Mouse (Mus musculus) lung, postnatal 0 days (tissue): Measurements from ENCODE around the gene Kif3c. TPM values are rescaled to one million over a fixed set of nuclear protein-coding genes. Genes with fewer than 3 reads are reported as not detected.
"Not testable (repeated sequence)": the region's sequence is repeated elsewhere in the genome, so short reads cannot be mapped to it uniquely, and the experiment has no call there.

ENCODE experiments used
- ATAC-seq: fragments of 200-750 bp; cut with Nextera tagmentation; 2 replicates; pipeline ENCODE4 v1.8.0; 2017; ENCODE audit warnings: moderate library complexity
- DNase-seq: peaks from one replicate; pipeline ENCODE4 v3.0.0-alpha.2; 2016; ENCODE audit warnings: low spot score
- H3K27ac ChIP-seq: fragments of 300-500 bp; sonication (generic); 2 replicates; pipeline ENCODE4 v1.5.1; 2014; ENCODE audit warnings: antibody characterized with exemption, mild to moderate bottlenecking, low read length, mixed read lengths
- H3K27me3 ChIP-seq: fragments of 300-500 bp; sonication (generic); replicated peaks from 2 replicates; pipeline ENCODE4 v1.6.1; 2014; ENCODE audit warnings: low read length, mixed read lengths; ENCODE audit not compliant: insufficient read depth
- H3K36me3 ChIP-seq: fragments of 300-500 bp; sonication (generic); 2 replicates; pipeline ENCODE4 v1.6.1; 2014; ENCODE audit warnings: low read length, mixed read lengths; ENCODE audit not compliant: insufficient read depth
- H3K4me1 ChIP-seq: fragments of 300-500 bp; sonication (generic); 2 replicates; pipeline ENCODE4 v1.6.1; 2014; ENCODE audit warnings: antibody characterized with exemption, low read depth, low read length, mixed read lengths; ENCODE audit not compliant: insufficient read depth
- H3K4me2 ChIP-seq: fragments of 300-500 bp; sonication (generic); replicated peaks from 2 replicates; pipeline ENCODE4 v1.6.1; 2014; ENCODE audit warnings: low read depth, mild to moderate bottlenecking, low read length, moderate library complexity, mixed read lengths
- H3K4me3 ChIP-seq: fragments of 300-500 bp; sonication (generic); 2 replicates; pipeline ENCODE4 v1.5.1; 2014; ENCODE audit warnings: low read depth, low read length
- H3K9ac ChIP-seq: fragments of 300-500 bp; sonication (generic); replicated peaks from 2 replicates; pipeline ENCODE4 v1.6.1; 2014; ENCODE audit warnings: low read depth, mild to moderate bottlenecking
- H3K9me3 ChIP-seq: fragments of 300-500 bp; sonication (generic); 2 replicates; pipeline ENCODE4 v1.6.1; 2016; ENCODE audit warnings: low read length, mixed read lengths
- CTCF ChIP-seq: IDR thresholded peaks from 2 replicates; pipeline ENCODE4 v1.5.1; 2016; ENCODE audit warnings: antibody characterized with exemption, mild to moderate bottlenecking
- EP300 ChIP-seq: IDR thresholded peaks from 2 replicates; pipeline ENCODE4 v1.6.1; 2016; ENCODE audit warnings: antibody characterized with exemption, mild to moderate bottlenecking, control low read depth
- WGBS: fragments of 180-500 bp; shearing (Covaris S2); extraction: QIAGEN DNeasy Blood & Tissue Kit; methylation state at CpG from one replicate; pipeline ENCODE4 v1.1.7; 2014; 5-methylcytosine and 5-hydroxymethylcytosine counted together
- polyA plus RNA-seq: library from polyadenylated mRNA; unstranded; fragments of >200 nt; fragmentation: Nextera tagmentation; extraction: Ambion mirVana; gene quantifications from 2 replicates; pipeline ENCODE4 v1.2.1, GENCODE M21; 2015

Kif3c gene
- polyA plus RNA-seq, 1 experiment from 2014 or later: 5.6 TPM

DNA sequence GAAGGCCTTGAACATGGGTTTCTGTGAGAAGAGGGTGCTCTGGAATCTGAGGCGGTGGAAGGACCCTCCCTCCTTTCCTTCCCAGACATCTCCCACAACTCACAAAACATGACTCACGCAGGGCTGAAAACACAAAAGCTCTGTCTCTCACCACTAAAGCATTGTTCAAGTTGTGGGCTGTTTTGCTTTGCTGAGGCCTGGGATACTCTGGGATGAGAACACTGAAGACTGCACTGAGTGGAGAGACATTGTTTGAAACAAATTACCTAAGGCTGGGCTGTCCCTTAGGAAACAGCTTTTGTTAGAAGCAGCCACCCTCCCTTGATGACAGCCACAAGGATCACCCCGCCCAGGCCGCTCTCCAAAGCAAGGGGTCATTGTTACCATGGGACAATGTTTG, 28.2 kb downstream of the Kif3c start:
- H3K9ac ChIP-seq: no peak overlapping the region
- TF ChIP-seq CTCF (no peak), EP300 (no peak)
- WGBS: 83% methylated on average over 4 of the region's 4 CpGs

DNA sequence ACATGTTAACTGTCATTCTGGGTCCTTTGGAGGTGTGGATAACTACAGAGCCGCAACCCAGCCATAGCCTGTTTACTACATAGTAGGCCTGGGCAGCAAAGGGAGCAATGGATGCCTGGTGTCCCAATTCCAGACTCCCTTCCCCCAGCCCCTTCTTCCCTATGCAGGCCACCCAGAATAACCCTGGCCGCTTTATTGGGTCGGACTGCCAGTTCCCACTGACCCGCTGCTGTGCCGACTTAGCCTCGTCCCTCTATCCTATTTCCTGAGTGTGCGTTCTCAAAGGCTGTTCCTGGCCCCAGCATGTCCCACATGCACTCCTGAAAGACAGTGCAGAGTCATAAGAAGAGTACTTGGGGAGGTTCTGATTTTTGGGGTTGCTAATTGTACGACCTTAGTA, 32.0 kb downstream of the Kif3c start:
- DNase-seq (no peak), ATAC-seq (no peak)
- no peak overlapping the region for H3K27ac ChIP-seq
- no peaks in the 10 kb centered on the region for H3K9me3 ChIP-seq
- no peak overlapping the region for H3K4me2 ChIP-seq
- TF ChIP-seq EP300 (no peak), CTCF (no peak)
- H3K9ac ChIP-seq: no peak overlapping the region
- WGBS: 92% methylated on average over 8 of the region's 8 CpGs
- H3K4me1 ChIP-seq: no peaks in the 10 kb centered on the region
- H3K27me3 ChIP-seq: no peaks in the 10 kb centered on the region
- no peaks in the 10 kb centered on the region for H3K36me3 ChIP-seq
- no peak overlapping the region for H3K4me3 ChIP-seq

More for the DNA sequence above, 28.2 kb downstream of the Kif3c start:
- Histone ChIP-seq H3K36me3 (peaks cover 12% of the 10 kb centered on the region; the same call in 1 of the 2 replicates), H3K4me2 (no peak overlapping the region), H3K27ac (no peak overlapping the region), H3K27me3 (no peaks in the 10 kb centered on the region), H3K4me3 (no peak overlapping the region), H3K4me1 (no peaks in the 10 kb centered on the region), H3K9me3 (no peaks in the 10 kb centered on the region)
- DNase-seq (no peak), ATAC-seq (no peak)

DNA sequence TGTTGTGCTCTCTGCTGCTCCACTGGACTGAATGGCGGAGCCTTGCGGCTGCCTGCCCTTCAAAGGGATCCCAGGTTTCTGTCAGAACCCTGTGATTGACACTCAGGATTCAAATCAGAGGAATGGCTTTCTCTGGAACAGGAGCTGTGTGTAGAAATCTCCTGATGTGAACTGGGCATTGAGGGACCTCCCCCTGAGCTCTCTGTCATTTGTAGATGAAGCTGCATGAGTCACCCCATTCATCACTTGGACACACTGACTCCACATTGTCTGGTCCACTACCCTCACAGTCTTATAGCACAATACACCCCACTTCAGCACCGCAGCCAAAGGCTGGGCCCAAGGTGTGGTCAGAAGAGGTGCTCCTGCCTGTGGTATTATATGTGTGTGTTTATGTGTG, 40.7 kb downstream of the Kif3c start:
- H3K27ac ChIP-seq, H3K4me3 ChIP-seq, H3K4me2 ChIP-seq, H3K4me1 ChIP-seq, H3K36me3 ChIP-seq, ATAC-seq, H3K27me3 ChIP-seq, H3K9ac ChIP-seq, DNase-seq, H3K9me3 ChIP-seq: not testable (repeated sequence)
- 90% methylated on average over 3 of the region's 3 CpGs for WGBS

DNA sequence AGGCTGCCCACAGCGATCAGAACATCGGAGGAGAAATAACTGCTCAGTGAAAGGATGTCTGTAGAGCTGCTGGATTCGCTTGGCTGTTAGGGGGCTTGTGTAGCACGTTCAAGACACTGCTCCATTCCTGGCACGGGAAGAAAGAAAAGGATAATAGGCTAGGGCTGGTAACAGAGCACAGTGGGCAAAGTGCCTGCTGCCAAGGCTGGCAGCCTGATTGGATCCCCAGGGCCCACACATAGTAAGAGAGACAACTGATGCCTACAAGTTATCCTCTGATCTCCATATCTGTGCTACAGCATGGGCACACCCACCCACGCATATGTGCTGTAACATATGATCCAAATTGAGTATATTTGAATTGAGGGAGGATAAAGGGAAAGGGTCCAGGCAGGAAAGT, 41.7 kb downstream of the Kif3c start:
- no peaks in the 10 kb centered on the region for H3K27me3 ChIP-seq
- H3K27ac ChIP-seq: no peak overlapping the region
- H3K9me3 ChIP-seq: no peaks in the 10 kb centered on the region
- DNase-seq: no peak
- no peak for TF ChIP-seq CTCF
- no peak for TF ChIP-seq EP300
- no peak overlapping the region for H3K4me2 ChIP-seq
- no peak overlapping the region for H3K9ac ChIP-seq
- 81% methylated on average over 6 of the region's 6 CpGs for WGBS
- no peak for ATAC-seq
- no peaks in the 10 kb centered on the region for H3K4me1 ChIP-seq
- no peaks in the 10 kb centered on the region for H3K36me3 ChIP-seq
- H3K4me3 ChIP-seq: no peak overlapping the region

DNA sequence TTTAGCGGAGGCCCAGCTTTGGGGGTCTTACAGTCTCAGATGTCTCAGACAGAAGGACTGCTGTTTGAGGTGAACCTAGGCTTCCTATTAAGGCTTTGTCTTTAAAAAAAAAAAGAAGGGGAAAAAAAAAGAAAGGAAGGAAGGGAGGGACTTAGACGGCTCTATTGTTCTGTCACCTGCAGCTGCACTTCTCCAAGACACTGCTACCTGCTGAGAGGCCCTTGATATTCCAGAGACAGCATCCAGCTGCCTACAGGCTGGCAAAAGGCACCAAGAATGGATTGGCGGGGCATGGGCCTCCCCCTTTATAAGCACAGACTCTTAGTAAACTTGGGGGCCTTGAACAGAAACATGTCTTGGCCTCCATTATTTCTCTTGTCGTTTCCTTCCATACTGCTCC, 50.0 kb downstream of the Kif3c start:
- no peak for DNase-seq
- Histone ChIP-seq H3K4me2 (no peak overlapping the region), H3K27me3 (no peaks in the 10 kb centered on the region), H3K9me3 (no peaks in the 10 kb centered on the region), H3K4me3 (no peak overlapping the region), H3K4me1 (no peaks in the 10 kb centered on the region), H3K36me3 (no peaks in the 10 kb centered on the region), H3K9ac (no peak overlapping the region), H3K27ac (no peak overlapping the region)
- TF ChIP-seq CTCF: no peak
- TF ChIP-seq EP300: no peak
- no peak for ATAC-seq
- 89% methylated on average over 4 of the region's 4 CpGs for WGBS

- Histone ChIP-seq H3K4me1 (no peaks in the 10 kb centered on the region), H3K9ac (no peak overlapping the region), H3K27ac (no peak overlapping the region), H3K9me3 (no peaks in the 10 kb centered on the region), H3K4me2 (no peak overlapping the region), H3K4me3 (no peak overlapping the region), H3K36me3 (no peaks in the 10 kb centered on the region), H3K27me3 (no peaks in the 10 kb centered on the region)
- DNase-seq (no peak), ATAC-seq (no peak)
- TF ChIP-seq EP300 (no peak), CTCF (no peak)
- 74% methylated on average over 3 of the region's 3 CpGs for WGBS
These were observed 53.8 kb downstream of the Kif3c start for GRCm38 (mm10) chr12:3418761-3419160.

GRCm38 (mm10) chr12:3420519-3420918, 55.6 kb downstream of the Kif3c start:
- DNase-seq (no peak), ATAC-seq (no peak)
- TF ChIP-seq EP300: no peak
- no peak for TF ChIP-seq CTCF
- no peak overlapping the region for H3K4me3 ChIP-seq
- no peak overlapping the region for H3K4me2 ChIP-seq
- H3K27ac ChIP-seq: no peak overlapping the region
- H3K4me1 ChIP-seq: peaks cover 4% of the 10 kb centered on the region; the same call in 1 of the 2 replicates
- H3K9me3 ChIP-seq: no peaks in the 10 kb centered on the region
- H3K27me3 ChIP-seq: no peaks in the 10 kb centered on the region
- H3K9ac ChIP-seq: no peak overlapping the region
- WGBS: 78% methylated on average over 2 of the region's 2 CpGs
- H3K36me3 ChIP-seq: no peaks in the 10 kb centered on the region
